Mouse (Mus musculus) brown adipose tissue, adult 24 weeks (tissue): Measurements from ENCODE around the gene Irgm1. TPM values are rescaled to one million over a fixed set of nuclear protein-coding genes. Genes with fewer than 3 reads are reported as not detected.
"Not testable (repeated sequence)": the region's sequence is repeated elsewhere in the genome, so short reads cannot be mapped to it uniquely, and the experiment has no call there.

Source experiments
- H3K27ac ChIP-seq: fragments of 200-500 bp; replicated peaks from 2 replicates; pipeline ENCODE4 v1.5.1; 2012; ENCODE audit warnings: low read depth, mild to moderate bottlenecking, low read length
- H3K4me1 ChIP-seq: fragments of 200-500 bp; 2 replicates; pipeline ENCODE4 v1.6.1; 2012; ENCODE audit warnings: low read length, mixed read lengths; ENCODE audit not compliant: control insufficient read depth, insufficient read depth, insufficient read length
- H3K4me3 ChIP-seq: fragments of 200-500 bp; 2 replicates; pipeline ENCODE4 v1.5.1; 2012; ENCODE audit warnings: low read depth, mild to moderate bottlenecking, low read length, moderate library complexity; ENCODE audit not compliant: insufficient read depth
- polyA plus RNA-seq: library from polyadenylated mRNA; stranded (reverse); fragments of >200 nt; gene quantifications from 2 replicates; pipeline ENCODE4 v1.2.4, GENCODE M21; 2012; ENCODE audit not compliant: missing spikeins, insufficient read depth, insufficient read length

Irgm1 gene
- polyA plus RNA-seq, 1 experiment = 9.2 TPM

DNA sequence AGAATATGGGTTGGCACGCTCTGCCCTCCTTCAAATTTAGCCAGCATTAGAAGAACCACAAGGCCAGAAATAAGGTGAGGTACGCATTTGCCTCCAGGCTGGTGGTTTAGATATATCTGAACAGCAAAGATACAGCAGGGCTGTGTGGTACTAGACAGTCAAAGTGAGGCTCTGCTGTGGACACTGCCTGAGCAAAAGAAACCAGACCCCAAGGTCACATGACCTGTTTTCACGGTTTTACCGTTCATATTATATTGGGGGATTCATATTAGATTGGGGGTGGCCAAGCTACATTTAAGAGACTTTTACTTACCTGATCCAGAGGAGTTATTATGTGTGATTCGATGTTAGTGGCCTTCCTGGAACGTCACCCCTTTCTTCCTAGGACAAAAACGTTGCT is 702 bp downstream of the Irgm1 start:
- H3K4me1 ChIP-seq = peaks cover 8% of the 10 kb centered on the region; the same call in 1 of the 2 replicates
- H3K27ac ChIP-seq = peak overlapping the region; percentile 94
- H3K4me3 ChIP-seq = peak overlapping the region; percentile 93

DNA sequence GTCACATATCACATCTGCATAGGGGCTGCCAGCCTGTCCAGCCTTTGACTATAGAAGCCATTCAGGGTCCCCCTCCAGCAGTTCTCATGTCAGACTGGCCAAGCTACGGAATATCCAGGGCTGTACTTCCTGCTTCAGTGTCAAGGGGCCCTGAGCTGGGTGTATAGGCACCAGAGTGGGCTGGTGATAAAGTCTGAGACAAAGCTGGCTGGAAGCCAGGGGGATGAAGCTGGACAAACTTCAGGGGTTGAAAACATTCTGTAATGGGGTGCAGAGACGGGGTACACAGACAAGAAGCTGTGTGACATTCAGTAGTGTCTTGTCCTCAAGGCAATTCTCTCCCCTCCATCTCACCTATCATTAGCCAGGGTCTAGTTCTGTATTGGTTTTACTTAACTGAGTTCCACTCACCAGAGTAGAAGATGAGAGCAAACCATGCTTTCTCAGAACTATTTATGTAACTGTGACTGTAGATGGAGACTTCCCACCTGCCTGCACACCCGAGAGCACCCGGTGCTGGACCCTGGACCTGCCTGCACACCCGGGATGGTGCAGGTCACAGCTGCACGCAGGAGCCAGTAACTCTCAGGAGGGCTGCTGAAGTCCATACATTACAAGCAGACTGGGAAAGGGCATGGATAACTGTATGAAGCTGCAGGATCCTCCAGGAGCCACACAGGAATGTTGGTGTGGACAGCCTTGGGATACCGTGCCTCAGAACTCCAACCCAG is 1.9 kb downstream of the Irgm1 start:
- Histone ChIP-seq H3K4me3 (peak overlapping the region; percentile 68), H3K27ac (peak overlapping the region; percentile 57), H3K4me1 (peaks cover 11% of the 10 kb centered on the region)

DNA sequence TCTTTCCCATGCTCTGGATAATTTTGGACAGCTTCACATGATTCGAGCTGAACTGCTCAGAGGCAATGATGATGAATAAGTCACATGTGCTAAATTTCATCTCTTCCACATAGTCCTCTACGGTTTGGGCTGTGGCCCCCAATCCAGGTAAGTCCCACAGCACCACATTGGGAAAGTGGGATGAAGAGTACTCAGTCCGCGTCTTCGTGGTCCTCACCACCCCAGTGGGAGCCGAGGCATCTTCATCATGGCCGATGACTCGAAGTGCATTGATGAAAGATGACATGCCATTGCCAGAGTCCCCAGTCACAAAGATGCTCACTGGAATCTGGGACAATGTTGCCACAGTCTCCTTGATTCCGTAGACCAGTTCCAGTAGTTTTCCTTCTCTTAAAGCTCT is 5.0 kb downstream of the Irgm1 start:
- Histone ChIP-seq H3K27ac (no peak overlapping the region), H3K4me1 (peaks cover 6% of the 10 kb centered on the region), H3K4me3 (no peak overlapping the region)

- H3K4me1 ChIP-seq = peaks cover 6% of the 10 kb centered on the region
These were observed 7.7 kb downstream of the Irgm1 start for GRCm38 (mm10) chr11:48863808-48864207.

DNA sequence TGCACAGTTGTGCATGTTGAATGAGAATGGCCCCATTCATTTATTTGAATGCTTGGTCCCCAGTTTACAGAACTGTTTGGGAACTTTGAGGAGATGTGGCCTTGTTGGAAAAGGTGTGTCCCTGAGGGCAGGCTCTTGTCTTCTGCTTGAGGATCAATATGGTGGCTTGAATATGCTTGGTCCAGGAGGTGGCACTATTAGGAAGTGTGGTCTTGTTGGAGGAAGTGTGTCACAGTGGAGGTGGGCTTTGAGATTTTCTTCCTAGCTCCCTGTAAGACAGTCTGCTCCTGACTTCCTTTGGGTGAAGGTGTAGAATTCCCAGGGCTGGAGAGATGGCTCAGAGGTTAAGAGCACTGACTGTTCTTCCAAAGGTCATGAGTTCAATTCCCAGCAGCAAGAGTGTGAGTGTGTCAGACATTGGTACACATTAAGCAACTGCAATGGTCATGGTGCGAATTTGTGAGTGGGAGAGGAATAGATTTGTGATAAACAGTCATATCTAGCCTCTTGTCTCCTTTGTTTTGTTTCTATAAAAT is 8.6 kb downstream of the Irgm1 start:
- no peak overlapping the region for H3K4me3 ChIP-seq
- peaks cover 3% of the 10 kb centered on the region for H3K4me1 ChIP-seq
- no peak overlapping the region for H3K27ac ChIP-seq

More at GRCm38 (mm10) chr11:48863808-48864207, 7.7 kb downstream of the Irgm1 start:
- Histone ChIP-seq H3K27ac (no peak overlapping the region), H3K4me3 (no peak overlapping the region)

DNA sequence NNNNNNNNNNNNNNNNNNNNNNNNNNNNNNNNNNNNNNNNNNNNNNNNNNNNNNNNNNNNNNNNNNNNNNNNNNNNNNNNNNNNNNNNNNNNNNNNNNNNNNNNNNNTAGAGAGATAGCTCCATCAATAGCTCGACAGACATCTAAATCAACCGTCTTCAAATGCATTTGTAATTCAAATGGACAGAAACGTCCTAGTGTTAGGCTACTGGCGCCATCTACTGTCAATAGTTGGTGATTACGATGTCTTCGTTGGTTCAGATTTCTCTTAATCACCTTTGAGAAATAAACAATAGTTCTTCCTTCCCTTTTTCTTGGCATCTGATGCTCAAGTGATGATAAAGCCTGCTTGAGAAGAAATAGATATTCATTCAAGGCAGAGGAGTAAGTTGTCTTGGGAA is 12.5 kb downstream of the Irgm1 start:
- Histone ChIP-seq H3K4me1 (0 out of 2 replicates have a peak, but pooled peaks cover 5% of the 10 kb centered on the region), H3K27ac (no peak overlapping the region), H3K4me3 (no peak overlapping the region)

DNA sequence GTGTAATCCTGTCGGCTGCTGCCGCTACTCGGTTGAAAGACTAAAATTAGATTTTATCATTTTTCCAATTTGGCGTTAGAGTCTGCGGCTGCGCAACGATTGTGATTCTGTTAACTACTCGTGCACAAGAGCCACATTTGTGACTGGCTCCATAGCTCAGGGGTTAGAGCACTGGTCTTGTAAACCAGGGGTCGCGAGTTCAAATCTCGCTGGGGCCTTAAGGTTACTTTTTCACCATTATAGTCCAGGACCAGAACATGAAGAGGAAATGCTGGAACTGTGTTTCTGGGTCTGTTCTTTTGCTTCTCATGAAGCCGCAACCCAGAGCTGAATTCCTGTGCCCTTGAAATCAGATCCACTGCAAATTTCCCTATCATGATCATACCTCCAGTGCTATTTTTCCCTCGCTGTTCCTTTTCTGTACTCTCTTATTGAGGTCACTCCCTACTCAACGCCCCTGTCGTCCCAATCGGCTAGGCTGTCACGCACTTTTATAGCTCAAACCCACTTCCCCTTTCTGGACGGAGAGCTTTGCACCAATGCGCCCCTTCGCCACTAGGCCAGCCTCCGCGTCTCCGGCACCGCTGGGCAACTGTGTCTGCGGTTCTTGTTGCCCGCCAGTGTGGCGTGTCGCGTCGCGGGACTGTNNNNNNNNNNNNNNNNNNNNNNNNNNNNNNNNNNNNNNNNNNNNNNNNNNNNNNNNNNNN is 17.9 kb downstream of the Irgm1 start:
- Histone ChIP-seq H3K27ac (peak overlapping the region; percentile 48), H3K4me3 (peak overlapping the region; percentile 82), H3K4me1 (0 out of 2 replicates have a peak, but pooled peaks cover 5% of the 10 kb centered on the region)

GRCm38 (mm10) chr11:48852624-48853473 is 18.6 kb downstream of the Irgm1 start:
- Histone ChIP-seq H3K4me1 (0 out of 2 replicates have a peak, but pooled peaks cover 5% of the 10 kb centered on the region), H3K4me3 (peak overlapping the region; percentile 82), H3K27ac (no peak overlapping the region)

DNA sequence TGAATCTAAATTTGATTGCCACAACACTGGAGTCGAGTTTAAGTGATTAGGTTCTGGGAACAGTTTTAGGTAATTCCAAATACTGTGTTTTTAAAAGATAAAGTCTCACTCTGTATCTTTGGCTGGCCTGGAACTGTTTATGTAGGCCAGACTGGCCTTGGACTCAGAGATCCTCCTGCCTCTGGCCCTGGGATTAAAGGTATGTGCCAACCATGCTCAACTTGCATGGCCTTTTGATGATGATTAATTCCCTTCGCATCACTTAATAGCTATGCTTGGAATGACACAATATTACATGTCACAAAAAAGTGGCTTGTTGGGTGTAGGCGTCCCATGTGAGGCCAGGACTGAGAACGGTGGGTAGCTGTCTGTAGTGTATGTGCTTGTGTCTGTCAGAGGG is 19.3 kb downstream of the Irgm1 start:
- H3K27ac ChIP-seq = no peak overlapping the region
- H3K4me3 ChIP-seq = no peak overlapping the region
- H3K4me1 ChIP-seq = 0 out of 2 replicates have a peak, but pooled peaks cover 5% of the 10 kb centered on the region

GRCm38 (mm10) chr11:48851270-48851995 is 20.1 kb downstream of the Irgm1 start:
- Histone ChIP-seq H3K4me3 (no peak overlapping the region), H3K27ac (no peak overlapping the region), H3K4me1 (0 out of 2 replicates have a peak, but pooled peaks cover 5% of the 10 kb centered on the region)

GRCm38 (mm10) chr11:48850240-48850639 is 21.2 kb downstream of the Irgm1 start:
- no peak overlapping the region for H3K27ac ChIP-seq
- H3K4me1 ChIP-seq = 0 out of 2 replicates have a peak, but pooled peaks cover 5% of the 10 kb centered on the region
- H3K4me3 ChIP-seq = no peak overlapping the region

GRCm38 (mm10) chr11:48846881-48847280 is 24.6 kb downstream of the Irgm1 start:
- no peak overlapping the region for H3K4me3 ChIP-seq
- no peak overlapping the region for H3K27ac ChIP-seq
- no peaks in the 10 kb centered on the region for H3K4me1 ChIP-seq

DNA sequence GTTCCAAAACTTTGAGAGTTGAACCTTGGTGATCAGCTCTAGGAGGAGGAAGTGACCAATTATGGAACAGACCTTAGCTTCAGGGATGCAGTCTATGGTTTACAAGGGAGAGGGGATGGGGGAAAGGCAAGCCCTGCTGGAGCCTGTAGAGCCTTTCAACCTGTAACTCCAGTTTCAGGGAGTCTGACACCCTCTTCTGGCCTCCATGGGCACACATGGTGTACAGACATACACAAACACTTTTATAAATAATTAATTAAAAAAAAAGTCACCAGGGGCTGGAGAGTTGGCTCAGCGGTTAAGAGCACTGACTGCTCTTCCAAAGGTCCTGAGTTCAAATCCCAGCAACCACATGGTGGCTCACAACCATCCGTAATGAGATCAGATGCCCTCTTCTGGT is 25.1 kb downstream of the Irgm1 start:
- not testable (repeated sequence) for H3K4me3 ChIP-seq, H3K4me1 ChIP-seq, H3K27ac ChIP-seq

GRCm38 (mm10) chr11:48845244-48845815 is 26.2 kb downstream of the Irgm1 start:
- Histone ChIP-seq H3K4me1 (no peaks in the 10 kb centered on the region), H3K4me3 (no peak overlapping the region), H3K27ac (no peak overlapping the region)
